Mouse (Mus musculus) ES-Bruce4 (cell line): ENCODE results near the gene Cd302. TPM values are rescaled to one million over a fixed set of nuclear protein-coding genes. Genes with fewer than 3 reads are reported as not detected.

Experiments
- H3K27ac ChIP-seq: 2 replicates; pipeline ENCODE4 v1.5.1; 2012; ENCODE audit warnings: low read length, inconsistent platforms; ENCODE audit not compliant: insufficient read depth
- H3K27me3 ChIP-seq: 2 replicates; pipeline ENCODE4 v1.6.1; 2012; ENCODE audit warnings: mild to moderate bottlenecking, low read length, inconsistent platforms; ENCODE audit not compliant: control insufficient read depth, poor library complexity, insufficient read depth, severe bottlenecking
- H3K36me3 ChIP-seq: 2 replicates; pipeline ENCODE4 v1.6.1; 2012; ENCODE audit warnings: inconsistent platforms, mild to moderate bottlenecking, low read length, moderate library complexity; ENCODE audit not compliant: control insufficient read depth, poor library complexity, insufficient read depth, severe bottlenecking
- H3K4me1 ChIP-seq: one replicate; pipeline ENCODE4 v1.8.1; 2011; ENCODE audit warnings: low read length; ENCODE audit not compliant: control insufficient read depth, insufficient read depth
- H3K4me3 ChIP-seq: 2 replicates; pipeline ENCODE4 v1.5.1; 2011; ENCODE audit warnings: low read depth, mild to moderate bottlenecking, low read length
- H3K9ac ChIP-seq: 2 replicates; pipeline ENCODE4 v1.6.1; 2012; ENCODE audit warnings: low read depth, mild to moderate bottlenecking, inconsistent platforms; ENCODE audit not compliant: poor library complexity, severe bottlenecking
- H3K9me3 ChIP-seq: replicated peaks from 2 replicates; pipeline ENCODE4 v1.6.1; 2012; ENCODE audit warnings: mild to moderate bottlenecking, low read length, inconsistent platforms; ENCODE audit not compliant: control insufficient read depth, poor library complexity, insufficient read depth, severe bottlenecking
- CTCF ChIP-seq: IDR thresholded peaks from one replicate; pipeline ENCODE4 v1.8.1; 2011; ENCODE audit warnings: low read depth, low read length
- EP300 ChIP-seq: IDR thresholded peaks from 2 replicates; pipeline ENCODE4 v1.6.1; 2011; ENCODE audit warnings: low read depth, low read length; ENCODE audit not compliant: insufficient read depth
- POLR2A ChIP-seq: IDR thresholded peaks from one replicate; pipeline ENCODE4 v1.8.1; 2011; ENCODE audit warnings: low read length; ENCODE audit not compliant: insufficient read depth
- polyA plus RNA-seq: library from polyadenylated mRNA; stranded (reverse); fragments of >200 nt; gene quantifications from 2 replicates; pipeline ENCODE4 v1.2.4, GENCODE M21; 2011; ENCODE audit warnings: low read depth; ENCODE audit not compliant: missing spikeins, insufficient read depth, insufficient read length

Gene Cd302
- polyA plus RNA-seq, 1 experiment: 2.8 TPM

DNA sequence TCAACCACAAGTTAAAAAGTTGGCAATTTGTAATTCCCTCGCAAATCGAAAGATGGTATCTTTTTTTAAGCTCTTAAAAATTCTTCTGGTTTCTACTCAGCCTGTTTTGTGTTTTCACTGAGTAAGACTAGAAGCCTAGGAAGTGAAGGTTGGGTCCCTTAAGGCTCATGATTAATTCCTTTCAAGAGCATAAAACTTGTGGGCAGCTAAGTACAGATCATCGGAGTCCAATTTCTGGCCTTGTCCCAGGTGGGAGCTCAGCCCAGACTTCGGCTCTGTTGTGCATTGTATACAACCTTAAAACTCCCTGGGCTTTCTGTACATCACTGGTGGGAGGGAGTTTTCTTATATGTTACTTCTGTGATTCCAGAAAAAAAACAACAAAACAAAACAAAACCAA, 19.5 kb upstream of the Cd302 start:
- Histone ChIP-seq H3K9me3 (no peaks in the 10 kb centered on the region), H3K4me1 (no peaks in the 10 kb centered on the region), H3K4me3 (no peak overlapping the region), H3K36me3 (no peaks in the 10 kb centered on the region), H3K9ac (no peak overlapping the region), H3K27me3 (no peaks in the 10 kb centered on the region), H3K27ac (no peak overlapping the region)
- TF ChIP-seq EP300 (no peak), POLR2A (no peak), CTCF (no peak)

DNA sequence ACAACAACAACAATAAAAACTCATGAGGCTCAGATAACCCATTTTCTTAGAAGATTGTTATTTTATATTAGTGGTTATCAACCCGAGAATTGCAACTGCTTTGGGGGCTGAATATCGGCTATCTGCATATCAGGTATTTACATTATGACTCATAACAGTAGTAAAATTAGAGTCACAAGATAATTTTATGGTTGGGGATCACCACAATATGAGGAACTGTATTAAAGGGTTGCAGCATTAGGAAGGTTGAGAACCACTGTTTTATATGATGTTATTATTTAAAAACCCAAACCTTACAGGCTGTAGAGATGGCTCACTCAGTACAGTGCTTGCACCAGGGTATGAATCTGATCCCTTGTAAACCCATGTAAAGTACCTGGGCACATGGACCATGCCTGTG, 15.0 kb upstream of the Cd302 start:
- no peak for TF ChIP-seq POLR2A
- TF ChIP-seq CTCF: no peak
- no peak for TF ChIP-seq EP300
- H3K36me3 ChIP-seq: no peaks in the 10 kb centered on the region

DNA sequence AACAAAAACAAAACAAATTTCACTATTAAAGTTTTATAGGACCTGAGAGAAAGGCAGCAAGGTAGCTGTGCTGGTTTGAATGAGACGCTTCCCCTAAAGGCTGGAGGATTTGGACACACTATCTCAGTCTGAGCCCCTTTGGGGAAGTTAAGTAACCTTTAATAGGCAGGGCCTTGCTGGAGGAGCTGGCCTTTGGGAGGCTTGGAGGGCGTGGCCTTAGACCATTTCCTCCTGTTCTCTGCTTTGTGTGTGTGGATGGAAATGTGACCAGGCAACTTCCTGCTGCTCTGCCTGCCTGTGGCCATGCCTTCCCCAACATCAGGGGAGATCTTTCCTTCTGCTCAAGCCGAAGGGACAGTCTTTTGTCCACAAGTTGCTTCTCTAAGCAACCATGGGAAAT, 14.0 kb upstream of the Cd302 start:
- H3K27me3 ChIP-seq: no peaks in the 10 kb centered on the region
- TF ChIP-seq POLR2A: no peak
- no peak for TF ChIP-seq EP300
- H3K4me1 ChIP-seq: no peaks in the 10 kb centered on the region
- no peak overlapping the region for H3K9ac ChIP-seq
- no peaks in the 10 kb centered on the region for H3K36me3 ChIP-seq
- no peaks in the 10 kb centered on the region for H3K9me3 ChIP-seq
- no peak overlapping the region for H3K4me3 ChIP-seq
- no peak overlapping the region for H3K27ac ChIP-seq

More for the DNA sequence above, 15.0 kb upstream of the Cd302 start:
- Histone ChIP-seq H3K4me3 (no peak overlapping the region), H3K4me1 (no peaks in the 10 kb centered on the region), H3K9me3 (no peaks in the 10 kb centered on the region), H3K9ac (no peak overlapping the region), H3K27me3 (no peaks in the 10 kb centered on the region), H3K27ac (no peak overlapping the region)

DNA sequence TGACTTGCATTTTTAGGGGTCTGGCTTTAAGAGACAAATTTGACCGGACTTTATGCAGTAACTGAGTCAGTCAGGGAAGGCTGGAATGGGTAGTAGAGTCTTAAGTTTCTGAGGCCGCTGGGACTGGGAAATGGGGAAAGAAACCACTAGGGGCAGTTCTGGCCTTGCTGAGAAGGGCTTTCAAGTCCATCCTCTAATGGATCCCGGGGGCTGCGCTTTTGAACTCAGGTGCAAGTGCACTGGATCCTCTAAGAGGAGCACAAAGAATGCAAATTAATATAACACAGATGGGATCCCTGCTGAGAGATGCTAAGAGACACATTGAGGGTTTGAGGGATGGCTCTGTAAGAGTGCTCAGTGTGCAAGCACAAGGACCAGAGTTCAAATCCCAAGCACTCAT, 7.1 kb upstream of the Cd302 start:
- TF ChIP-seq EP300 (no peak), POLR2A (no peak)
- no peaks in the 10 kb centered on the region for H3K4me1 ChIP-seq
- no peak overlapping the region for H3K9ac ChIP-seq
- no peak overlapping the region for H3K4me3 ChIP-seq
- no peaks in the 10 kb centered on the region for H3K27me3 ChIP-seq
- no peaks in the 10 kb centered on the region for H3K9me3 ChIP-seq
- no peak overlapping the region for H3K27ac ChIP-seq
- H3K36me3 ChIP-seq: no peaks in the 10 kb centered on the region

DNA sequence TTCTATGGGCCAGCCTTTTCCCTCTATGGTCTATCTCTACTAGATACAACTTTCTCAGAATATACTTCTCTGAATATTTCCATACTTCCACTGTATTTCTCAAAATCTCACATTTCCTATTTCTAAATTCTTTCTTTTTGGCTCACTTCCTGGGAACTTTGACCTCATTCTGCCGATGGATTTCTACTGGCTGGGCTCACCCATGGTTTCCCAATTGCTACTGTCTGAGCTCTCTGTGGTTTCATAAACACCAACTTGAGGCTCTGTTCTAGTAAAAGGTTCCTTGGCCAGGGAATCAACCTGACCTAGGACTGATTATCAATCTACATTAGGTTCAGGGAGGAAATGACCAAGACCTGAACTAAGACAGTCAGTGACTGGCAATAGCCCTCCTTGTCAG, 5.2 kb upstream of the Cd302 start:
- H3K27me3 ChIP-seq: peaks cover 5% of the 10 kb centered on the region
- TF ChIP-seq EP300 (no peak), CTCF (no peak), POLR2A (no peak)
- no peak overlapping the region for H3K9ac ChIP-seq

DNA sequence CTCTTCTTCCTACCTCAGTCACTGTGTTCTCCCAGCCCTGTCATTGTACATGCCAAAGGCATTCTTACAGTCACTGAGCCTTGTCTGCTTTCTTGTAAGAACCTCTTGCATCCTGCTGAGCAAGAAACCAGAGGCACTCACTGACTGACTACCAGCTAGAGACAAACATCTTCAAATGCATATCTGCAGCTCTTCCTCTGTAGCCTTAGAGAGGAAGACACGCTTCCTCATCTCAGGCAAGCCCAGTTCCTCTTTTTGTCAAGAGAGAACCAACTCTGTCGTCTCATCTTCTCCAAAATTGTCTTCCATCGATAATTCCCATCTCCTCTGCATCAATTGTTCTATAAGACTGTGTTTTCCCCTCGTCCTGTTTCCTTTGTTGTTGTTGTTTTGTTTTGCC, 4.3 kb upstream of the Cd302 start:
- H3K36me3 ChIP-seq: no peaks in the 10 kb centered on the region

More for the DNA sequence above, 5.2 kb upstream of the Cd302 start:
- Histone ChIP-seq H3K9me3 (no peaks in the 10 kb centered on the region), H3K4me1 (no peaks in the 10 kb centered on the region), H3K36me3 (no peaks in the 10 kb centered on the region), H3K27ac (no peak overlapping the region), H3K4me3 (no peak overlapping the region)

More for the DNA sequence above, 4.3 kb upstream of the Cd302 start:
- no peak overlapping the region for H3K27ac ChIP-seq
- no peak overlapping the region for H3K4me3 ChIP-seq
- no peaks in the 10 kb centered on the region for H3K4me1 ChIP-seq
- H3K27me3 ChIP-seq: peaks cover 5% of the 10 kb centered on the region
- H3K9me3 ChIP-seq: no peaks in the 10 kb centered on the region
- no peak overlapping the region for H3K9ac ChIP-seq
- TF ChIP-seq POLR2A: no peak
- TF ChIP-seq CTCF: no peak
- no peak for TF ChIP-seq EP300
